Mouse (Mus musculus) kidney, embryonic 14.5 days (tissue): Measurements from ENCODE around the gene Gm42742. TPM values are rescaled to one million over a fixed set of nuclear protein-coding genes. Genes with fewer than 3 reads are reported as not detected.

Experiments
- ATAC-seq: fragments of 200-750 bp; cut with Nextera tagmentation; 2 replicates; pipeline ENCODE4 v1.8.0; 2017; ENCODE audit warnings: moderate number of reproducible peaks, mild to moderate bottlenecking, moderate TSS enrichment, moderate library complexity; ENCODE audit not compliant: low FRiP score, low TSS enrichment
- H3K27ac ChIP-seq: fragments of 300-500 bp; sonication (generic); 2 replicates; pipeline ENCODE4 v1.5.1; 2014; ENCODE audit warnings: low read depth, mild to moderate bottlenecking, low read length, moderate library complexity, mixed read lengths
- H3K27me3 ChIP-seq: fragments of 300-500 bp; sonication (generic); 2 replicates; pipeline ENCODE4 v1.6.1; 2014; ENCODE audit warnings: mild to moderate bottlenecking, low read length; ENCODE audit not compliant: control insufficient read depth, insufficient read depth
- H3K36me3 ChIP-seq: fragments of 300-500 bp; sonication (generic); 2 replicates; pipeline ENCODE4 v1.6.1; 2014; ENCODE audit warnings: low read length, mixed read lengths; ENCODE audit not compliant: control insufficient read depth, insufficient read depth
- H3K4me1 ChIP-seq: fragments of 300-500 bp; sonication (generic); 2 replicates; pipeline ENCODE4 v1.6.1; 2014; ENCODE audit warnings: low read length, mixed read lengths; ENCODE audit not compliant: control insufficient read depth, insufficient read depth
- H3K4me2 ChIP-seq: fragments of 300-500 bp; sonication (generic); replicated peaks from 2 replicates; pipeline ENCODE4 v1.6.1; 2014; ENCODE audit warnings: low read depth, mild to moderate bottlenecking, low read length
- H3K4me3 ChIP-seq: fragments of 300-500 bp; sonication (generic); 2 replicates; pipeline ENCODE4 v1.5.1; 2014; ENCODE audit warnings: mild to moderate bottlenecking, low read length
- H3K9ac ChIP-seq: fragments of 300-500 bp; sonication (generic); 2 replicates; pipeline ENCODE4 v1.6.1; 2014; ENCODE audit warnings: low read depth, mild to moderate bottlenecking, low read length, moderate library complexity
- H3K9me3 ChIP-seq: fragments of 300-500 bp; sonication (generic); 2 replicates; pipeline ENCODE4 v1.6.1; 2016; ENCODE audit warnings: low read length; ENCODE audit not compliant: control insufficient read depth
- WGBS: fragments of 180-500 bp; shearing (Covaris S2); extraction: QIAGEN DNeasy Blood & Tissue Kit; methylation state at CpG from one replicate; pipeline ENCODE4 v1.1.7; 2014; 5-methylcytosine and 5-hydroxymethylcytosine counted together
- polyA plus RNA-seq: library from polyadenylated mRNA; unstranded; fragments of >200 nt; fragmentation: Nextera tagmentation; extraction: Ambion mirVana; gene quantifications from 2 replicates; pipeline ENCODE4 v1.2.1, GENCODE M21; 2014

Gm42742 gene
- polyA plus RNA-seq, 1 experiment from 2014 or later, result 65.4 TPM

DNA sequence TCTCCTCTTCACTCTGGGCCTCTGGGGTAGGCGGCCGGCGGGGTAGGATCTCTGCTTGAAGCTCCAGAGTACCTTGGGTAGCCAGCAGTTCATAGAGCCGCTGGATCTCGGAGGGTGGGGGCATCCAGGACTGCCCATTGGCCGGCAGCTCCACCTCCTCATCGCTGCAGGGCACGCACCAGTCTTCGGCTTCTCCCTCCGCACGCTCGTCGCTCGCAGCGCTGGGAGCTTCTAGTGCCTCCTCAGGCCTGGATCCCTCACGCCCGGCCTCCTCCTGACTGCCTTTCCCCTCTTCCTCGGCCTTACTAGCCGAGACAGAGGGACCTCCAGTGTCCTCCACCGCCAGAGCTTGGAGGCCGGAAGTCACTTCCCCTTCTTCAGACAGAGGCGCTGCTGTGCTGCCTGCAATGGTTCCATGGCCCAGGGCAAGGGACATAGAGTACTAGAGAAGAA, 4.4 kb downstream of the Gm42742 start:
- Histone ChIP-seq H3K9ac (peak overlapping the region; percentile 70), H3K27me3 (no peaks in the 10 kb centered on the region), H3K4me2 (peak overlapping the region; percentile 75), H3K36me3 (peaks cover 17% of the 10 kb centered on the region), H3K4me1 (peaks cover 49% of the 10 kb centered on the region), H3K4me3 (peak overlapping the region; percentile 53), H3K27ac (peak overlapping the region; percentile 82), H3K9me3 (no peaks in the 10 kb centered on the region)
- under 1% methylated on average over 22 of the region's 22 CpGs for WGBS
- ATAC-seq, result peak; percentile 18

DNA sequence TGATC, 4.6 kb downstream of the Gm42742 start, which contains the start of gene Pagr1b:
TSS of gene Pagr1b (minus strand) at position 4 of the 5 bp plus-strand sequence.
- Histone ChIP-seq H3K27ac (peak within 1 kb of the TSS; percentile 82), H3K36me3 (peaks cover 17% of the 10 kb centered on the region), H3K9ac (peak within 1 kb of the TSS; percentile 70), H3K27me3 (no peaks in the 10 kb centered on the region), H3K4me3 (peak within 1 kb of the TSS; percentile 53), H3K9me3 (no peaks in the 10 kb centered on the region), H3K4me2 (peak within 1 kb of the TSS; percentile 75), H3K4me1 (peaks cover 46% of the 10 kb centered on the region)
- no peak for ATAC-seq

DNA sequence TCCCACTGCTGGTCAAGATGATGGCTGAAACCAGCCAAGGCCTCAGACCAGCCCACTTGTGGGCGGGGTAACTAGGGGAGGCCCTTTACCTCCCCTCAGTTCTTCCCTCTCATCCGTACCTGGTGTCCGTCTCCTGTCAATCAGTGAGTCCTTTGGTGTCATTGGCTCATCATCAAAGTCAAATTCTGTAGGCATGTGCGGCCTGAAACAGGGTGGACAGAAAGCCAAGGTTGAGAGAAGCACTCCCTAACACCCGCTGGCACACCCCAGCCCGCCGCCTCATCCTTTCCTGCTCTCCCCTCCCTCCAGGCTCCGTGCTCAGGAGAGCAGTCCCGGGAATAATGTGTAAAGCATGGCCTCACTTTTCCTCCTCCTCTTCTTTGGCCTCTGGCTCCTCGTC, 4.8 kb downstream of the Gm42742 start:
- H3K27me3 ChIP-seq, result no peaks in the 10 kb centered on the region
- H3K4me2 ChIP-seq, result peak overlapping the region; percentile 75
- no peaks in the 10 kb centered on the region for H3K9me3 ChIP-seq
- H3K4me3 ChIP-seq, result peak overlapping the region; percentile 53
- ATAC-seq, result peak; percentile 40
- H3K9ac ChIP-seq, result peak overlapping the region; percentile 70
- peaks cover 17% of the 10 kb centered on the region for H3K36me3 ChIP-seq
- H3K27ac ChIP-seq, result peak overlapping the region; percentile 82
- peaks cover 44% of the 10 kb centered on the region for H3K4me1 ChIP-seq
- WGBS, result under 1% methylated on average over 10 of the region's 10 CpGs

DNA sequence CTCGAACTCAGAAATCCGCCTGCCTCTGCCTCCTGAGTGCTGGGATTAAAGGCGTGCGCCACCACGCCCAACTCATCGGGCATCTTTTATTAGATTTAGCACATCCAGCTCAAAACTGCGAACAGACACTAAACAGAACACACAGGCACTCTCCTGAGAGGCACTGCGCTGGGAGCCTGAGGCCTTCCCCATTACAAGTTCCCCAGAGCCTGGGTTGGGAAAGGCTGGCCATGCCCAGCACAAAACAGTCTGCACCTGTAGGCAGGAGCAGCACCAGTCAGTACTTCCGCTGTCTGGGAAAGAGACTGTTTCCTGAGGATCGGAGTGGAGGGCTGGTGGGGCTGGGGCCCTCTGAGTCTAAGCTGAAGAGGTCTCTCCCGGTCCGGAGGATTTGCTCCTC, 5.9 kb downstream of the Gm42742 start:
- Histone ChIP-seq H3K27me3 (no peaks in the 10 kb centered on the region), H3K4me3 (no peak overlapping the region), H3K36me3 (peaks cover 17% of the 10 kb centered on the region), H3K9ac (no peak overlapping the region; the same call in 1 of the 2 replicates), H3K27ac (no peak overlapping the region), H3K9me3 (no peaks in the 10 kb centered on the region), H3K4me1 (peaks cover 38% of the 10 kb centered on the region), H3K4me2 (peak overlapping the region; percentile 59; the same call in 1 of the 2 replicates)
- WGBS, result 92% methylated on average over 12 of the region's 12 CpGs
- ATAC-seq, result no peak

DNA sequence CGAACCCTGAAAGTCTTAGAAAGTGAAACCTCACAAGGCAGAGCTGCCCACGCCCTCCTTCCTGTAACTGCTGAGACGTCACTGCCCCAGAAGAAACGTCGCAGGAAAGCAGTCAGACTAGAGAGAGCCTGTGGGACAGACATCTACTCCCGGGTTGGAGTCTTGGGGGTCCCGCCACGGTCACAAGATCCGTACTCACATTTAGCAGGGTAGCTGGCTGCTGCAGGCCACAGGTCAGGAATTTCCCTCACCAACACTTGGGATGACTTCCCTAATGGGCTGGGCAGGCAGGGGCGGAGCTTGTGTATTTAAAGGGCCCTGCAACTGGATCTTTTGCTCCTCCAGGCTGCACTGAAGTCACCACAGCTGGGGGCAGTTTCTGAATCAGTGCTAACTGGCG, 6.6 kb downstream of the Gm42742 start, which contains the start of gene Mvp:
TSS of gene Mvp (minus strand) at position 302 of the 400 bp plus-strand sequence.
- peaks cover 40% of the 10 kb centered on the region for H3K4me1 ChIP-seq
- H3K4me3 ChIP-seq, result peak within 1 kb of the TSS; percentile 40
- no peaks in the 10 kb centered on the region for H3K27me3 ChIP-seq
- H3K9me3 ChIP-seq, result no peaks in the 10 kb centered on the region
- H3K36me3 ChIP-seq, result peaks cover 17% of the 10 kb centered on the region
- ATAC-seq, result no peak
- H3K27ac ChIP-seq, result no peak within 1 kb of the TSS; the same call in 1 of the 2 replicates
- peak within 1 kb of the TSS; percentile 75 for H3K4me2 ChIP-seq
- 29% methylated on average over 11 of the region's 11 CpGs for WGBS
- peak within 1 kb of the TSS; percentile 51 for H3K9ac ChIP-seq

DNA sequence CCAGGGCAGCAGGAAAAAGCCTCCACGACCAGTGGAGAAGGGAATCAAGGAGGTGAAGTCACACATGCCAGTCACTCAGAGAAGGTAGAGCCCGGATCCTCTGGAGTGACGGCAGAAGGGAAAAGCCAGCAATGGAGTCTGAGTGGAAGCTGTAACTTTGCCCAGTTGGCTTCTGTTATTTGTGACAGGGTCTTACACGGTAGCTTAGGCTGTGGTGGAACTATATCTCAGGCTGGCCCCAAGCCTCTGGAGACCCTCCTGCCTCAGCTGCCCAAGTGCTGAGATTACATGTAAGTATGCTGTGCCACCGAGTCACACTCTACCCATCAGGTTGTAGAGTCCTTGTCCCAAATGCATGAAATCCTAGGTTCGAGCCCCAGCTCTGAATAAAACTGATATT, 7.5 kb downstream of the Gm42742 start:
- H3K36me3 ChIP-seq, result peaks cover 17% of the 10 kb centered on the region
- no peak overlapping the region for H3K9ac ChIP-seq
- 95% methylated on average over 6 of the region's 6 CpGs for WGBS
- no peaks in the 10 kb centered on the region for H3K9me3 ChIP-seq
- H3K27me3 ChIP-seq, result no peaks in the 10 kb centered on the region
- no peak overlapping the region for H3K4me3 ChIP-seq
- no peak overlapping the region for H3K27ac ChIP-seq
- no peak for ATAC-seq
- H3K4me1 ChIP-seq, result peaks cover 33% of the 10 kb centered on the region
- H3K4me2 ChIP-seq, result no peak overlapping the region; the same call in 1 of the 2 replicates

DNA sequence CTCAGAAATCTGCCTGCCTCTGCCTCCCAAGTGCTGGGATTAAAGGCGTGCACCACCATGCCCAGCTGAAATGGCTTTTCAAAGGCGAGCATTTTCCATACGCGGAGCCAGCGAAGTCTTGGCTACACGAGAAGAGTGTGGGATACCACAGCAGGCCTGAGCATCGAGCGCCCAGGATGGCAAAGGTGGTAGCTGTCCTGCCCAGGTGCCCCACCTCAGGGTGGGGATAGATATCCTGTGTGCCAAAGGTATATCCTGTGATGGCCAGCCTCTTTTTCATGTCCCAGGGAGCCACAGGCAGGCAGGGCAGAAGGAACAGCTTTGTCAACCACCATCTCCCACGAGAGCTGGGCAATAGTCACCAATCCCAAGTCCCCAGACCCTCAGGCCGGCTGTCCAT, 8.1 kb downstream of the Gm42742 start:
- no peak for ATAC-seq
- H3K27me3 ChIP-seq, result no peaks in the 10 kb centered on the region
- H3K27ac ChIP-seq, result no peak overlapping the region
- H3K4me1 ChIP-seq, result peaks cover 29% of the 10 kb centered on the region
- no peaks in the 10 kb centered on the region for H3K9me3 ChIP-seq
- H3K36me3 ChIP-seq, result peaks cover 17% of the 10 kb centered on the region
- WGBS, result 93% methylated on average over 10 of the region's 10 CpGs
- no peak overlapping the region for H3K4me3 ChIP-seq
- H3K4me2 ChIP-seq, result no peak overlapping the region
- H3K9ac ChIP-seq, result no peak overlapping the region

DNA sequence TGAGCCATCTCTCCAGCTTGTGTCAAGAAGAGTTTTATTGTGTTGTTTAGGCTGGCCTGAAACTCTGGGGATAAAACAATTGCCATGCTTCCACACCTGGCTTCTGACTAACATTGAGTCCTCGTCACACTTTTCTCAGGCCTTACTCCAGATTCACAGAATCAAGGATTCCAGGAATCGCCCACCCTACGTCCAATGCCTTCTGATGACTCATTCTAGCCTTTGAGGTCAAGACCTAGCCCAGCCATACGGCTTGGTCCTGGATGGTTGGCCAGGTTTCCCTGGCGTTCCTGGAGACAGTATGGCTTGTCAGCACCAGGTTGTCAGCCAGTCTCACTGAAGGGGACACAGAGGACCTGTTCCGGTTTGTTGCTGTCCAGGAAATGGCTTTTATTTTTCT, 8.5 kb downstream of the Gm42742 start:
- no peaks in the 10 kb centered on the region for H3K27me3 ChIP-seq
- H3K4me2 ChIP-seq, result no peak overlapping the region
- WGBS, result 83% methylated on average over 6 of the region's 6 CpGs
- ATAC-seq, result no peak
- no peak overlapping the region for H3K27ac ChIP-seq
- H3K9me3 ChIP-seq, result no peaks in the 10 kb centered on the region
- no peak overlapping the region for H3K4me3 ChIP-seq
- peaks cover 17% of the 10 kb centered on the region for H3K36me3 ChIP-seq
- no peak overlapping the region for H3K9ac ChIP-seq
- peaks cover 25% of the 10 kb centered on the region for H3K4me1 ChIP-seq

DNA sequence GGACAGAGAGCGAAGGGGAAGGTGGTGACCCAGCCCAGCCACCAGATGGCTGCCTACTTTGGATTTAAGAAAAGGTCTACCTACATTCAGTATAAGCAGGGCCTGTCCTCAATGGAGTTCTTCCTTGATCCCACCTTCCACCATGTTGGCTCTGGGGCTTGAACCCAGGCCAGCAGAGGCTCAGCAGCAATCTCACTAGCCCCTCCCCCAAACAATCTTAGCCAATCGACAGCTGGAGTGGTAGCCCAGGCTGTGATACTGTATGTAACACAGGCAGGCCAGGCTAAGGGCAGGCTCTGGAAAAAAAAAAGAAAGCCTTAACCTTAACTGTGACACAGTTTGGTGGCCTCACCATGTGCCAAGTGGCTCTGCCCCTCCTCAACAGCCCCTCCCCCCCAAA, 9.2 kb downstream of the Gm42742 start:
- peaks cover 24% of the 10 kb centered on the region for H3K4me1 ChIP-seq
- H3K27me3 ChIP-seq, result no peaks in the 10 kb centered on the region
- no peak overlapping the region for H3K27ac ChIP-seq
- 75% methylated on average over 2 of the region's 2 CpGs for WGBS
- peaks cover 17% of the 10 kb centered on the region for H3K36me3 ChIP-seq
- H3K9ac ChIP-seq, result no peak overlapping the region
- no peak overlapping the region for H3K4me3 ChIP-seq
- no peak overlapping the region for H3K4me2 ChIP-seq
- no peaks in the 10 kb centered on the region for H3K9me3 ChIP-seq
- no peak for ATAC-seq

DNA sequence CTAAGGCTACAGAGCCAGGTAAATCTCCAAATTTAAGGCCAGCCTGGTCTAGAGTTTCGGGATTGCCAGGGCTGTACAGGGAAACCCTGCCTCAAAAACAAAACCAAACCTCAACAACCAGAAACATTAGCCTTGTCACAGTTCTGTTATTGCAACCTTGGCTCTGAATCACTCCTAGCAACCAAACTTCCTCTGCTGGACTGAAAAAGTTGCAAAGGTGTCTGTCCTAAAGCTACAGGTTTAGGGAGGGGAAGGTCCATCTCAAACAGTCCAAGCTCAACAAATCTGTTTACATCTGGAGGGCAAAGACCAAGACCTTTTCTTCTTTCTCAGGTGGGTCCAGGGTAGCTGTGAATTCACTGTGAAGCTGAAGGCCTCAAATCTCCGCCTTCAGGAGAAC, 9.8 kb downstream of the Gm42742 start:
- Histone ChIP-seq H3K4me3 (no peak overlapping the region), H3K27ac (no peak overlapping the region), H3K9me3 (no peaks in the 10 kb centered on the region), H3K4me2 (no peak overlapping the region), H3K9ac (no peak overlapping the region), H3K4me1 (peaks cover 24% of the 10 kb centered on the region), H3K27me3 (no peaks in the 10 kb centered on the region), H3K36me3 (peaks cover 17% of the 10 kb centered on the region)
- 98% methylated on average over 2 of the region's 2 CpGs for WGBS
- no peak for ATAC-seq
